In the genomic region with DNA sequence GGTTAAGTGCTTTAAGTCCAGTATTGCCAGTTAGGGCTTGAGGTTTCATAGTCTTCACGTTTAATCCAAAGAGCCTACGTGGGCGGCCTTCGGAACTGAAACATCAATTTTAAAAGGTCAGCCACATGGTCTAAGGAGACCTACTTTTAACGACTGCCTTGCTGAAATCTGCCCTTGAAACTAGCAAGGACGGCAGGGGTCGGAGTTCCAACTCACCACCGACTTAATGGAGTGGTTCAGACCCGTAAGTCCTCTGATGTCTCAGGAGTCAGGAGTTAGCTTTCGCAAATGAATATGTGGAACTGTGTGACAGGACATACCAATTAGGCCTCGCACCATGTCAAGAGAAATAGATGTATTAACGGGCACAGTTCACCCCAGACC, we compare ENCODE assay signal across 8 mouse cellular contexts. TPM values are rescaled to one million over a fixed set of nuclear protein-coding genes. Genes with fewer than 3 reads are reported as not detected.
A peak's percentile ranks its signal among the peaks of the same experiment; 100 is the strongest.
DNase-seq lines count a peak whose midpoint lies in the region; ATAC-seq and TF ChIP-seq lines count a peak whose summit lies in the region.

No protein-coding gene starts in this region.

- intact Hi-C loops in left cerebral cortex, postnatal 25 days (cut with DNase I) = no loop called here

- H3K4me1 ChIP-seq in kidney, postnatal 0 days (replicated peaks; ENCODE audit: insufficient read depth, low read length) = no peaks in the 10 kb centered on the region; the same call in none of the 2 replicates
- no peaks in the 10 kb centered on the region for H3K4me1 ChIP-seq in embryonic facial prominence, embryonic 11.5 days (ENCODE audit: control insufficient read depth, insufficient read depth, low read length)
- H3K4me1 ChIP-seq in intestine, embryonic 16.5 days (ENCODE audit: control insufficient read depth, insufficient read depth, low read length) = peaks cover 12% of the 10 kb centered on the region

- no peak for DNase-seq in kidney, postnatal 0 days (ENCODE audit: low spot score)
- DNase-seq in kidney, postnatal 4 days = no peak
- DNase-seq in embryonic facial prominence, embryonic 11.5 days (ENCODE audit: low spot score) = no peak
- DNase-seq in frontal cortex, postnatal 25 days (ENCODE audit: low spot score in 2 of 2) = no peak
- DNase-seq in right cerebral cortex, adult 2 months (ENCODE audit: low spot score in 2 of 2) = no peak
- no peak for DNase-seq in left cerebral cortex, postnatal 25 days (ENCODE audit: low spot score in 2 of 2)

- no peaks in the 10 kb centered on the region for H3K27me3 ChIP-seq in kidney, postnatal 0 days (ENCODE audit: insufficient read depth, low read length)
- no peaks in the 10 kb centered on the region for H3K27me3 ChIP-seq in embryonic facial prominence, embryonic 11.5 days (ENCODE audit: control insufficient read depth, insufficient read depth, low read length)
- H3K27me3 ChIP-seq in intestine, embryonic 16.5 days (replicated peaks; ENCODE audit: control insufficient read depth, insufficient read depth, low read length) = no peaks in the 10 kb centered on the region
- no peaks in the 10 kb centered on the region for H3K27me3 ChIP-seq in myocyte (ENCODE audit: control insufficient read depth, insufficient read depth, insufficient read length)

- H3ac ChIP-seq in myocyte (ENCODE audit: control insufficient read depth, insufficient read length) = peak overlapping the region; percentile 95

- H3K9me3 ChIP-seq in kidney, postnatal 0 days (replicated peaks; ENCODE audit: low read length) = no peaks in the 10 kb centered on the region
- no peaks in the 10 kb centered on the region for H3K9me3 ChIP-seq in embryonic facial prominence, embryonic 11.5 days (replicated peaks; ENCODE audit: control insufficient read depth, low read length)
- no peaks in the 10 kb centered on the region for H3K9me3 ChIP-seq in intestine, embryonic 16.5 days (ENCODE audit: control insufficient read depth, low read length)

- H3K4me2 ChIP-seq in kidney, postnatal 0 days (ENCODE audit: low read length) = peak overlapping the region; percentile 94
- peak overlapping the region; percentile 70 for H3K4me2 ChIP-seq in embryonic facial prominence, embryonic 11.5 days (ENCODE audit: low read depth, low read length)
- peak overlapping the region; percentile 83 for H3K4me2 ChIP-seq in intestine, embryonic 16.5 days (ENCODE audit: low read depth, low read length)
- H3K4me2 ChIP-seq in myocyte (ENCODE audit: low read depth) = peak overlapping the region; percentile 80

- peak overlapping the region; percentile 90 for H3K9ac ChIP-seq in kidney, postnatal 0 days (ENCODE audit: low read depth, low read length)
- H3K9ac ChIP-seq in embryonic facial prominence, embryonic 11.5 days (replicated peaks; ENCODE audit: low read length) = peak overlapping the region; percentile 80
- H3K9ac ChIP-seq in intestine, embryonic 16.5 days (ENCODE audit: low read depth, low read length) = peak overlapping the region; percentile 94

- peak; percentile 15; the same call in 1 of the 2 replicates for TF ChIP-seq CTCF in kidney, postnatal 0 days (IDR thresholded peaks at IDR 0.05; ENCODE audit: low read depth)

- peak overlapping the region; percentile 82 for H3K4me3 ChIP-seq in kidney, postnatal 0 days (replicated peaks; ENCODE audit: low read depth, low read length)
- peak overlapping the region; percentile 73 for H3K4me3 ChIP-seq in embryonic facial prominence, embryonic 11.5 days (ENCODE audit: low read depth, low read length)
- peak overlapping the region; percentile 86 for H3K4me3 ChIP-seq in intestine, embryonic 16.5 days (ENCODE audit: low read length)
- peak overlapping the region; percentile 71 for H3K4me3 ChIP-seq in myocyte

- WGBS in kidney, postnatal 0 days = 4% methylated on average over 12 of the region's 12 CpGs
- WGBS in embryonic facial prominence, embryonic 11.5 days = 5% methylated on average over 12 of the region's 12 CpGs
- WGBS in intestine, embryonic 16.5 days = 3% methylated on average over 12 of the region's 12 CpGs

- ATAC-seq in kidney, postnatal 0 days (replicated peaks; ENCODE audit: low FRiP score, low read depth) = peak; percentile 57; the same call in 1 of the 2 replicates
- ATAC-seq in embryonic facial prominence, embryonic 11.5 days (replicated peaks; ENCODE audit: insufficient number of reproducible peaks, low FRiP score, low TSS enrichment, low read depth) = no peak
- ATAC-seq in intestine, embryonic 16.5 days = peak; percentile 10

- peaks cover 20% of the 10 kb centered on the region for H3K79me2 ChIP-seq in myocyte (ENCODE audit: control insufficient read depth, insufficient read depth)

- TF ChIP-seq POLR2A in myocyte (IDR thresholded peaks at IDR 0.05; ENCODE audit: insufficient read length, low read depth) = no peak

- peak overlapping the region; percentile 85 for H3K27ac ChIP-seq in kidney, postnatal 0 days
- H3K27ac ChIP-seq in embryonic facial prominence, embryonic 11.5 days (replicated peaks; ENCODE audit: low read depth, low read length) = peak overlapping the region; percentile 7; the same call in 1 of the 2 replicates
- peak overlapping the region; percentile 85 for H3K27ac ChIP-seq in intestine, embryonic 16.5 days (ENCODE audit: low read length)

- peaks cover 7% of the 10 kb centered on the region; the same call in 1 of the 2 replicates for H3K36me3 ChIP-seq in kidney, postnatal 0 days (ENCODE audit: insufficient read depth, low read length)
- H3K36me3 ChIP-seq in embryonic facial prominence, embryonic 11.5 days (replicated peaks; ENCODE audit: control insufficient read depth, insufficient read depth, low read depth, low read length) = no peaks in the 10 kb centered on the region; the same call in 1 of the 2 replicates
- H3K36me3 ChIP-seq in intestine, embryonic 16.5 days (ENCODE audit: control insufficient read depth, insufficient read depth, low read length) = peaks cover 5% of the 10 kb centered on the region; the same call in 1 of the 2 replicates
- peaks cover 10% of the 10 kb centered on the region for H3K36me3 ChIP-seq in myocyte (ENCODE audit: control insufficient read depth, insufficient read depth)

TF ChIP-seq in myocyte, 11 proteins besides CTCF, POLR2A, EP300 and RAD21:
- TF ChIP-seq TCF3 (IDR thresholded peaks at IDR 0.05; ENCODE audit: insufficient read length, low read depth) = no peak
- TF ChIP-seq SRF (IDR thresholded peaks at IDR 0.05; ENCODE audit: control insufficient read depth, insufficient read length, low read depth) = no peak
- TF ChIP-seq MAX (IDR thresholded peaks at IDR 0.05; ENCODE audit: low read depth) = no peak
- TF ChIP-seq MYOG (IDR thresholded peaks at IDR 0.05; ENCODE audit: control insufficient read depth in 1 of 3, insufficient read depth in 1 of 3, insufficient read length in 2 of 3, low read depth in 2 of 3) = no peak
- no peak for TF ChIP-seq TCF12 (IDR thresholded peaks at IDR 0.05; ENCODE audit: insufficient read depth, poor library complexity, severe bottlenecking)
- TF ChIP-seq POLR2AphosphoS2 (IDR thresholded peaks at IDR 0.05; ENCODE audit: insufficient read length, low read depth) = no peak
- TF ChIP-seq MYOD1 (IDR thresholded peaks at IDR 0.05; ENCODE audit: control insufficient read depth in 1 of 3, insufficient read length in 2 of 3, low read depth in 2 of 3) = no peak
- no peak for TF ChIP-seq REST (IDR thresholded peaks at IDR 0.05; ENCODE audit: insufficient read depth, insufficient read length)
- no peak for TF ChIP-seq CEBPB (IDR thresholded peaks at IDR 0.05; ENCODE audit: insufficient read depth, poor library complexity, severe bottlenecking)
- TF ChIP-seq USF1 (IDR thresholded peaks at IDR 0.05; ENCODE audit: low read depth) = no peak
- no peak for TF ChIP-seq E2F4 (IDR thresholded peaks at IDR 0.05; ENCODE audit: insufficient read depth)

RNA-seq across cellular contexts. Expression of a gene that starts 0.5 kb away (rescaled TPM):
- 1,603 and 1,802 TPM in 2 replicates for polyA plus RNA-seq in kidney, postnatal 0 days (2015; fragmentation: Nextera tagmentation; extraction: Ambion mirVana)
- 564 and 590 TPM in 2 replicates for polyA plus RNA-seq in embryonic facial prominence, embryonic 11.5 days (2014; fragmentation: Nextera tagmentation; extraction: Ambion mirVana)
- polyA plus RNA-seq in intestine, embryonic 16.5 days (2015; fragmentation: Nextera tagmentation; extraction: Ambion mirVana) = 1,259 and 1,267 TPM in 2 replicates
- 1,278 TPM for polyA plus RNA-seq in myocyte (2012; fragmentation: generic; extraction: Trizol)
- 100 to 1,000 TPM; 379 to 407 TPM for total RNA-seq in left cerebral cortex, postnatal 25 days (2021)

RNA-seq across cellular contexts. Expression of a gene that starts 0.8 kb away (rescaled TPM):
- polyA plus RNA-seq in kidney, postnatal 0 days (2015; fragmentation: Nextera tagmentation; extraction: Ambion mirVana) = 76.3 and 81.7 TPM in 2 replicates
- 66.4 and 66.6 TPM in 2 replicates for polyA plus RNA-seq in embryonic facial prominence, embryonic 11.5 days (2014; fragmentation: Nextera tagmentation; extraction: Ambion mirVana)
- polyA plus RNA-seq in intestine, embryonic 16.5 days (2015; fragmentation: Nextera tagmentation; extraction: Ambion mirVana) = 64.8 and 66.0 TPM in 2 replicates
- polyA plus RNA-seq in myocyte (2012; fragmentation: generic; extraction: Trizol) = 57.4 TPM
- total RNA-seq in left cerebral cortex, postnatal 25 days (2021) = 10 to 100 TPM; 27.8 to 30.8 TPM

RNA-seq across cellular contexts. Expression of a gene that starts 42.9 kb away (rescaled TPM):
- 0.08 and 0.09 TPM in 2 replicates for polyA plus RNA-seq in kidney, postnatal 0 days (2015; fragmentation: Nextera tagmentation; extraction: Ambion mirVana)
- polyA plus RNA-seq in embryonic facial prominence, embryonic 11.5 days (2014; fragmentation: Nextera tagmentation; extraction: Ambion mirVana) = 0.28 and 0.43 TPM in 2 replicates
- polyA plus RNA-seq in intestine, embryonic 16.5 days (2015; fragmentation: Nextera tagmentation; extraction: Ambion mirVana) = 0.07 and 0.15 TPM in 2 replicates
- polyA plus RNA-seq in myocyte (2012; fragmentation: generic; extraction: Trizol) = 0.08 TPM
- 10 to 100 TPM; 13.8 to 16.0 TPM for total RNA-seq in left cerebral cortex, postnatal 25 days (2021)

Comparison
In these comparisons a context has a peak if more than half of its experiments do, and no peak if none do; other contexts are left out.
1. H3K27ac ChIP-seq: peak in every context shown above with its lines; median percentile 85 in kidney, postnatal 0 days; 85 in intestine, embryonic 16.5 days; 7 in embryonic facial prominence, embryonic 11.5 days.